In the genomic region with DNA sequence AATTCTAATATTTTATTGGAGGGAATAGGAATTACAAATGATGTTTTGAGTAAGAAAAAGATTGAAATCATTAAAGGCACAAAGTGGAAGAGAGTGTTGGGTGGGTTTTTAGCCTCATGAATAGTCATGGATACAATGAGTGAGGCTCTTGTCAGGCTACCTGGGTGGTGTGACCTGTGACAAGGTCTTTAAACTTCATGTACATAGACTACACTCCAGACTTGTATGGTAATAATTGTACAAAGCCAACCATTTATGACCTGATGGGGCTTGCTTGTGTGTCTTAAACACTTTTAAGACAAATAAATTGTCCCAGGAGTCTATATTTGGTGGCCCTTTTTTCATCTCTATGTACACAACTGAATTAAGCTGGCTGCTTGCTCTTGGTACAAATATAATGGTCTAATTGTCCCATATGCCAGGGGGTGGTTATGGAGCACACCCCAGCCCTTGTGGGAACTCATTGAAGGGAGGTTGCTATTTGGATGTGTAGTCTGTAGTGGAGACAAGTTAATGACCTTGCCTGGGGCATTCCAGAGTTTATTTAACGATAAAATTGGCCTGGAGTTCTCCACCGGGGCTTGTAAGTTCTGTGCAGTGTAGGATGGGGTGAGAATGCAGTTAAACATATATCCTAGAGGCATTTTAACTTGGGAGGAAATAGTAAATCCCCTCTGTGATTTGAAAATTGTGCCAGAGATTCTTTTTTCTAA, we compare ENCODE assay signal across 25 mouse cellular contexts.
A peak's percentile ranks its signal among the peaks of the same experiment; 100 is the strongest.
DNase-seq lines count a peak whose midpoint lies in the region; ATAC-seq and TF ChIP-seq lines count a peak whose summit lies in the region.
"Had no signal": no experiment of that assay in that cellular context is flagged by ENCODE, and none has a peak within 500 bp of the region (broad histone marks: within the 10 kb centered on the region; RNA-seq: fewer than 3 reads in every experiment).

No protein-coding gene starts in this region.

- no peaks in the 10 kb centered on the region for H3K36me3 ChIP-seq in limb, embryonic 11.5 days (ENCODE audit: control insufficient read depth, insufficient read depth, low read length)
- H3K36me3 ChIP-seq in limb, embryonic 10.5 days = no peaks in the 10 kb centered on the region
- H3K36me3 ChIP-seq in limb, embryonic 12.5 days = no peaks in the 10 kb centered on the region
- no peaks in the 10 kb centered on the region for H3K36me3 ChIP-seq in limb, embryonic 15.5 days
- H3K36me3 ChIP-seq in midbrain, postnatal 0 days (ENCODE audit: insufficient read depth, low read length) = no peaks in the 10 kb centered on the region
- H3K36me3 ChIP-seq: forebrain, embryonic 10.5 days; heart, embryonic 12.5 days; heart, embryonic 15.5 days had no signal

- H3K27ac ChIP-seq in limb, embryonic 11.5 days (replicated peaks; ENCODE audit: low read depth, low read length) = no peak overlapping the region
- H3K27ac ChIP-seq in limb, embryonic 10.5 days = no peak overlapping the region
- H3K27ac ChIP-seq in limb, embryonic 12.5 days = 0 out of 2 replicates have a peak overlapping the region, but pooled peaks have one; percentile 2
- peak overlapping the region; percentile 33; the same call in 1 of the 2 replicates for H3K27ac ChIP-seq in limb, embryonic 15.5 days
- no peak overlapping the region for H3K27ac ChIP-seq in midbrain, postnatal 0 days (ENCODE audit: low read depth, low read length)
- H3K27ac ChIP-seq: forebrain, embryonic 10.5 days; forebrain, embryonic 13.5 days; gastrocnemius, adult 2 months; heart, embryonic 15.5 days; hindbrain, embryonic 14.5 days; hindbrain, postnatal 0 days had no signal

- 31% methylated on average over 2 of the region's 2 CpGs for WGBS in limb, embryonic 11.5 days
- WGBS in limb, embryonic 10.5 days = 50% methylated on average over 2 of the region's 2 CpGs
- 10% methylated on average over 2 of the region's 2 CpGs for WGBS in limb, embryonic 12.5 days
- 8% methylated on average over 2 of the region's 2 CpGs for WGBS in limb, embryonic 15.5 days
- WGBS in midbrain, postnatal 0 days = 64% methylated on average over 2 of the region's 2 CpGs

- no peak overlapping the region for H3K4me2 ChIP-seq in limb, embryonic 11.5 days (ENCODE audit: low read depth, severe bottlenecking)
- no peak overlapping the region for H3K4me2 ChIP-seq in limb, embryonic 12.5 days
- no peak overlapping the region for H3K4me2 ChIP-seq in limb, embryonic 15.5 days
- no peak overlapping the region for H3K4me2 ChIP-seq in midbrain, postnatal 0 days (ENCODE audit: low read depth, low read length, poor library complexity, severe bottlenecking)
- H3K4me2 ChIP-seq: forebrain, embryonic 13.5 days; heart, embryonic 12.5 days; heart, embryonic 15.5 days; hindbrain, embryonic 14.5 days had no signal

- peak; percentile 88 for ATAC-seq in limb, embryonic 11.5 days (ENCODE audit: insufficient number of reproducible peaks, low FRiP score, low TSS enrichment, low read depth)
- peak; percentile 90 for ATAC-seq in limb, embryonic 12.5 days (ENCODE audit: insufficient number of reproducible peaks, insufficient read depth, low FRiP score, low TSS enrichment, low read depth)
- peak; percentile 88 for ATAC-seq in limb, embryonic 15.5 days (ENCODE audit: insufficient number of reproducible peaks, low FRiP score, low TSS enrichment, low read depth)
- no peak for ATAC-seq in midbrain, postnatal 0 days (ENCODE audit: low FRiP score)
- ATAC-seq: CD4-positive, CD25-positive, alpha-beta regulatory T cell, adult 4 months; forebrain, embryonic 13.5 days; forebrain, embryonic 16.5 days; hindbrain, postnatal 0 days had no signal

- H3K27me3 ChIP-seq in limb, embryonic 11.5 days (ENCODE audit: control insufficient read depth, insufficient read depth, low read length) = no peaks in the 10 kb centered on the region
- H3K27me3 ChIP-seq in limb, embryonic 10.5 days (ENCODE audit: low read depth, poor library complexity, severe bottlenecking) = no peaks in the 10 kb centered on the region
- no peaks in the 10 kb centered on the region for H3K27me3 ChIP-seq in limb, embryonic 12.5 days
- H3K27me3 ChIP-seq in limb, embryonic 15.5 days = 0 out of 2 replicates have a peak, but pooled peaks cover 3% of the 10 kb centered on the region
- H3K27me3 ChIP-seq in midbrain, postnatal 0 days (ENCODE audit: insufficient read depth, low read length) = no peaks in the 10 kb centered on the region
- H3K27me3 ChIP-seq: forebrain, embryonic 13.5 days; heart, embryonic 12.5 days; heart, embryonic 15.5 days had no signal

- no peaks in the 10 kb centered on the region for H3K4me1 ChIP-seq in limb, embryonic 11.5 days (ENCODE audit: control insufficient read depth, insufficient read depth, low read length)
- peaks cover 4% of the 10 kb centered on the region; the same call in 1 of the 2 replicates for H3K4me1 ChIP-seq in limb, embryonic 10.5 days
- peaks cover 7% of the 10 kb centered on the region; the same call in 1 of the 2 replicates for H3K4me1 ChIP-seq in limb, embryonic 12.5 days (replicated peaks)
- peaks cover 12% of the 10 kb centered on the region; the same call in 1 of the 2 replicates for H3K4me1 ChIP-seq in limb, embryonic 15.5 days
- H3K4me1 ChIP-seq in midbrain, postnatal 0 days (ENCODE audit: insufficient read depth, low read length) = no peaks in the 10 kb centered on the region
- H3K4me1 ChIP-seq: forebrain, embryonic 10.5 days; forebrain, embryonic 13.5 days; heart, embryonic 12.5 days; heart, embryonic 15.5 days had no signal

- H3K9me3 ChIP-seq in limb, embryonic 11.5 days (ENCODE audit: control insufficient read depth, low read length) = no peaks in the 10 kb centered on the region
- H3K9me3 ChIP-seq in limb, embryonic 10.5 days (replicated peaks) = no peaks in the 10 kb centered on the region
- H3K9me3 ChIP-seq in limb, embryonic 12.5 days = 0 out of 2 replicates have a peak, but pooled peaks cover 5% of the 10 kb centered on the region
- H3K9me3 ChIP-seq in limb, embryonic 15.5 days = no peaks in the 10 kb centered on the region
- H3K9me3 ChIP-seq in midbrain, postnatal 0 days (ENCODE audit: low read length) = no peaks in the 10 kb centered on the region
- H3K9me3 ChIP-seq: forebrain, embryonic 10.5 days; forebrain, embryonic 13.5 days; heart, embryonic 12.5 days; heart, embryonic 15.5 days had no signal

- no peak overlapping the region for H3K4me3 ChIP-seq in limb, embryonic 11.5 days (ENCODE audit: low read depth, low read length)
- H3K4me3 ChIP-seq in limb, embryonic 10.5 days = no peak overlapping the region
- H3K4me3 ChIP-seq in limb, embryonic 12.5 days (replicated peaks) = no peak overlapping the region
- no peak overlapping the region for H3K4me3 ChIP-seq in limb, embryonic 15.5 days
- H3K4me3 ChIP-seq in midbrain, postnatal 0 days (ENCODE audit: low read depth, low read length) = no peak overlapping the region
- H3K4me3 ChIP-seq: forebrain, embryonic 10.5 days; forebrain, embryonic 13.5 days; gastrocnemius, adult 2 months; heart, embryonic 12.5 days; heart, embryonic 15.5 days had no signal

- intact Hi-C loops in heart, postnatal 25 days (cut with DNase I) = no loop called here

- no peak overlapping the region for H3K9ac ChIP-seq in limb, embryonic 11.5 days (ENCODE audit: low read length)
- no peak overlapping the region for H3K9ac ChIP-seq in limb, embryonic 12.5 days (replicated peaks)
- no peak overlapping the region for H3K9ac ChIP-seq in limb, embryonic 15.5 days
- H3K9ac ChIP-seq in midbrain, postnatal 0 days (replicated peaks; ENCODE audit: low read length, poor library complexity, severe bottlenecking) = no peak overlapping the region
- H3K9ac ChIP-seq: forebrain, embryonic 13.5 days; heart, embryonic 12.5 days; heart, embryonic 15.5 days; hindbrain, embryonic 14.5 days had no signal

- no peak for TF ChIP-seq CTCF in midbrain, postnatal 0 days (IDR thresholded peaks at IDR 0.05)

- peak; percentile 64 for DNase-seq in limb, embryonic 11.5 days (ENCODE audit: low spot score)
- DNase-seq in limb, embryonic 10.5 days (ENCODE audit: low spot score) = no peak
- no peak for DNase-seq in heart, postnatal 25 days (ENCODE audit: low spot score)
- DNase-seq in midbrain, postnatal 0 days (ENCODE audit: low spot score) = no peak
- DNase-seq: adrenal gland, adult 2 months; adrenal gland, postnatal 14 days; cerebellum, adult 11-12 months; cerebellum, adult 8-10 months; cerebellum, postnatal 10 days; cerebellum, postnatal 36 days; gastrocnemius, adult 2 months; gastrocnemius, postnatal 14 days; heart, adult 11 months; heart, postnatal 10 days; heart, postnatal 4 days had no signal

Comparison
In these comparisons a context has a peak if more than half of its experiments do, and no peak if none do; other contexts are left out.
1. H3K27ac ChIP-seq: peak in limb, embryonic 12.5 days (single experiment) and limb, embryonic 15.5 days (single experiment); none in limb, embryonic 11.5 days (single experiment), limb, embryonic 10.5 days (single experiment) and midbrain, postnatal 0 days (single experiment).